Mouse (Mus musculus): ENCODE results near the gene Ikbip.

Gene Ikbip

DNA sequence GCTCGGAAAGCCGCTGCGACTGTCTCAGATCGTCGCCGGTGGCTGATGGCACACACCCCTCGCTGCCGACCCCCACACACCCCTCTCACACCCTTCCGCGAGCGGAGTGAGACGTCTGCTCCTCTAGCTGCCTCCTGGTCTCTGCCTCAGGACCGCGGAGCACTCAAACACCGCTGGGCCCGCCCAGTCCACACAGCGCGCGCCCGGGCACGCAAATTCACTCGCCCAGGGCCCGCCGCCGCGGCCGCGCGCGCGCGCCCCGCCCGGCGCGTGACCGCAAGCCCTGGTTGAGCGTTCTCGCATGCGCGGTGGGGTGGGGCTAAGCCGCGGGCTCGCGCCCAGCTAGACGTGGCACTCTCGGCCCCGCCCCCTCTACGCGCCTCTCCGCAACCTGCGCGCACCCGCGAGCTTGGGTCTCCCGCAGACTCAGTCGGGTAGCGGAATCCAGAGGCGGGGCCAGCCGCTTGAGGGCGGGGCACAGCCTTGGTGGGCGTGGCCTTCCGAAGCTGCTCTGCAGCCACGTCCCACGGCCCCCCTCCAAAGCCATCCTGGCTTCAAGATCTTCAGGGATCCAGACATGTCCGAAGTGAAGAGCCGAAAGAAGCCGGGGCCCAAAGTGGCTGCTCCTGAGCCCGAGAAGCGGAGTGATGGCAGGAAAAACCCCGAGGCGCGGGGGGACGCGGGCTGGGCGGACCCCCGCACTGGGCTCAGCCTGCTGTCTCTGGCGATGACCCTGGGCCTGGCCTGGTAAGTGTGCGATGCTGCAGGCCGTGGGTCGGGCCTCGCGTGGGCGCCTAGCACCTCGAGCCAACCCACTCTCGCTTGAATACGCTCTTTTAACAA, at the start of gene Ikbip, which contains the start of gene Apaf1:
Gene Ikbip (plus strand): TSS at position 391 of the 843 bp plus-strand sequence.
Gene Apaf1 (minus strand): TSS at position 221 of the 843 bp plus-strand sequence.
- peak; percentile 99 to 100 for DNase-seq (ENCODE audit: low spot score in 2 of 2)

DNA sequence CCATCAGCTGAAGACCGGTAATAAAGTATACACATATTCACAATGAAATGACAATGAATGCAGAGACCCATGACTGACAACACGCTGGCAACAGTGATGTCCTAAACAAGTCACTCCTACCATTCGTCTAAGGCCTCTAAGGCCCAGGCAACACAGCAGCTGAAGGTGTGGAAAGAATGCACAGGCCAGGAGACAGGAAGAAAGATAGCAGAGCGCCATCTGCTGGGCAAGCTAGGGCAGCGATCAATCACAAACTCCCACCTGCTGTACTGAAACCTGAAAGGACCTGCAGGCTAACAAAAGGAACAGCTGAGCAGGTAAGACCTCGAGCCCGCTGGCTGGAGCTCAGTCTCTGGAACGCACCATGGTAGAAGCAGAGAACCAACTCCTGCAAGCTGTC, 48.8 kb upstream of the Ikbip start:
- peak; percentile 49 to 51 for DNase-seq (ENCODE audit: low spot score in 2 of 2)

DNA sequence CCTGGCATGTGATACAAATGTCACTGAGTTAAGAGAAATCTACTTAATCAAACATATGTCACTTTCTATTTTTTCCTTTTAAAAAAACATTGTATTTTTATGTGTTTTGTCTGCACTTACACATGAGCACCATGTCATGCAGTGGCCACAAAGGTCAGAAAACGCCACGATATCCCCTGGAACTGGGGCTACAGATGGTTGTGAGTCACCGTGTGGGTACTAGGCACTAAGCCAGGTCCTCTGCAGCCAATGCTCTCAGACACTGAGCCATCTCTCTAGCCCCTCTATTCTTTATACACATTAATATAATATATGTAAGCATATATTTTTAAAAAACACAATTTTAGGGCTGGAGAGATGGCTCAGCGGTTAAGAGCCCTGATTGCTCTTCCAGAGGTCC, 33.0 kb upstream of the Ikbip start:
- DNase-seq (ENCODE audit: low spot score in 2 of 2) = no peak

DNA sequence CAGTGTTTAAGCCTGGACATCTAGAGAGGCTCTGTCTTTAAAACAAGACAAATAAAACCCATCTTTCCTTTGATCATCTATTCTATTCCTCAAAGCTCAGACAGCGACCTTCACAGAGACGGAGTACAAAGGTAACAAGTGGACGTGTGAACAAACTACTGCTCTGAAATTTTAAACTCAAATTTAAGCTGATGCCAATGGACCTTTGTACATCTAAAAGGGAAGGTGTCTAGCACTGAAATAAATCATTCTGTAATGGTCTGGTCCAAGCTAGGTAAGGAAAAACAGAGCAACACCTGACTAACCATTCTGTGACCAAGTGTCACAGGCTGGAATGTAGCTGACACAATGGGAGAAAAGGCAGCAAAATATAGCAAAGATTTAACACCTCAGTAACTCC, 31.6 kb upstream of the Ikbip start:
- DNase-seq (ENCODE audit: low spot score in 2 of 2) = no peak

DNA sequence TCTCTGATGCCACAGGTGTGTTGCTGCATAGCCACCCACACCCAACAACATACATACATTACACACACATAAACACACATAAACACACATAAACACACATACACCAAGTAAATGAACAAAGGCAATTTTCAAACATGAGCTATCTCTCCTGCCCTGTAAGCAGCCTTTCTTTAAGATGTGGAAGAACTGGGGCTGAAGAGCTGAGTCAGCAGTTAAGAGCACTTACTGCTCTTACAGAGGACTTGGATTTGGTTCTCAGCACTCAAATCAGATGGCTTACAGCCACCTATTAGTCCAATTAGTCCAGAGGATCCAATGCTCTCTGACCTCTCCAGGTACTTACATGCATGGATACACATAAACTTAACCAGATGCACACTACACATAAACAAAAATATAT, 30.0 kb upstream of the Ikbip start:
- DNase-seq (ENCODE audit: low spot score in 2 of 2) = no peak

DNA sequence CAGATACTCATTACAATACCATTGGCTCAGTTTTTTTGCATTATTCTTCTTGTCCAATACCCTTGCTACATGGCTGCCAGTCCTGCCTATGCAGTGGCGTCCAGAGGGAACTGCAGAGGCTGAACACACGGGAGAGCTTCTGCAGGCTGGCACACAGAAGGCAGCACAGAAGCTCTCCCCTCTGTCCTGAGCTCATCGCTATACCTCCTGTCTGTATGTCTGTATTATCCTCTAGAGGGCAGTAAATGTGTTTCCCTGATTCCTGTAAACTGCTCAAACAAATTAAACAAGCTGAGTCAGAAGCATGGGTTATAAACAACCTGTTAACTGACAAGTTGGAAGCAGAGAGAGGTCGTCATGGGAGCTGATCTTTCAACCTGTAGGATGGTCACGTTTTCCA, 22.0 kb upstream of the Ikbip start:
- DNase-seq (ENCODE audit: low spot score in 2 of 2) = no peak

DNA sequence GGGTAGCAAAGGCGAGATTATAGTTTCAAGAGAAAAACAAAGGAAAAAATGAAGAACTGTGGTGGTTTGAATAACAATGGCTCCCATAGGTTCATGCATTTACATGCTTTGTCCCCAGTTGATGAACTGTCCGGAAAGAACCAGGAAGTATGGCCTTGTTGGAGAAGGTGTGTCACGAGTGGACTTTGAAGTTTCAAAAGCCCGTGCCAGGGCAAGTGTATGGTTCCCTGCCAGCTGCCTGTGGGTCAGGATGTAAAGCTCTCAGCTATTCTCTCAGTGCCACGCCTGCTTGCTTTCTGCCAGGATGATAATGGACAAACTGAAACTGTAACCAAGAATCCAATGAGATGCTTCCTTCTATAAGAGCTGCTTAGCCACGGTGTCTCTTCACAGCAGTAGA, 20.4 kb upstream of the Ikbip start:
- DNase-seq (ENCODE audit: low spot score in 2 of 2) = no peak

DNA sequence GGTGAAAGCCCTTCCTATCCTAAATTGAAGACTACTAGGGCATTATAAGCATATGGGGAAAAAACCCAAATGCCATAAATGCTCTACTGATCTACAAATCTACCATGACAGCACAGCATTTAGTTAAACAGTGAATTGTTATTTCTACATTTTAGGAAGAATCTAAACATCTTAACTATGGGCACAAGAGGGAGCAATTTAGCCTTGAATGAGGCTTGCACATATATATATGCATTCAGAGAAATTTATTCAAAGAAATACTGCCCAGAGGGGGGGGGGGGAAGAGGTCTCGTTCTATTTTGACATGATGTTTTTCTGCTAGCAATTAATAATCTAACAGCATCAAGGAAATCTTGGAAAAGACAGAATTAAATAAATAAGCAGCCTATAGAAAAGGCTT, 11.0 kb upstream of the Ikbip start:
- DNase-seq (ENCODE audit: low spot score in 2 of 2) = no peak

DNA sequence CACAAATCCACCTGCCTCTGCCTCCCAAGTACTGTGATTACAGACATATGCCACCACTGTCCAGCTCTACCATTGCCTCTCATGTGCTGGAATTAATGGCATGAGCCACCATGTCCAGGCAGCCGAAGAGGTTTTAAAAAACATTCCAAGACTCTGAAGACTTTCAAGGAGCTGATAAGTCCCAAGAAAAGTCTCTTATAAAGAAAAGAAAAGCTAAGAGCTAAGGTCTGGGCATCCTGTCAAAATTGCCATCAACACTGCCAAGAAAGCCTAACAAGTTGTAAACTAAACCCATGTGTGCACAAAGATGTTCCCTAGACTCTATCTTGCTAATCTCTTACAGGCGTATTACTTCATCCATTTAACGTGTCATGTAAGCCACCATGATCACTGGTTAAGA, 9.4 kb upstream of the Ikbip start:
- no peak for DNase-seq (ENCODE audit: low spot score in 2 of 2)

DNA sequence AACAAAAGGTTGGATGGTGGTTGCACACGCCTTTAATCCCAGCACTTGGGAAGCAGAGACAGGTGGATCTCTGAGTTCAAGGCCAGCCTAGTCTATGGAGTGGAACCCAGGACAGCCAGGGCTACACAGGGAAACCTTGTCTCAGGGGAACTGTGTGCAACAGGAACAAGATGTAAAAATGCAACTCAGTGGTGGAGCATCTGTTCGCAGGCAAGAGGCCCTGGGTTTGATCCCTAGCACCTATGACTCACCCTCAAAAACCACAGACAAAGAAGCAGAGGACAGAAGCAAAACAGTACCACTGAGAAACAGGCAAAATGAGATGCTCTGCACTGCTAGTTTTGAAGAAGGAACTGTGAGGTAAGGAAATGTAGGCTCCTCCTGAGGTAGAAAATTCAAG, 6.1 kb upstream of the Ikbip start:
- DNase-seq (ENCODE audit: low spot score in 2 of 2) = no peak

DNA sequence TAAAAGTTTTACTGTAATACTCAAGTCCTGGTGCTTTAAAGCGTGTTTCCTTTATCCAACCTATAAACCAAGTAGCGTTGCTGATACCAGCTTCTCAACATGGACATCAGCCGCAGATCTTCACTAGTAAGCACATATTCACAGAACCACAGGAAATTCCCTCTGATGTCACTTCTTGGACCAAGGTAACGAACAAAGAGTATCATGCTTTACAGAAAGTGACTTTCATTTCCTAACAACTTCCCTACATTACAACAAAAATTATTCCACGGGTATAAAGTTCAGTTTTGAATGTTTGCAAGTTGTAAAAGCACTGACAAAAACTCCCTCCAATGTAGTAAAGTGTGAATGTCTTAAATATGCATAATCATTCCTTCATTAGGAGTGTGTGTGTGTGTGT, 2.2 kb upstream of the Ikbip start:
- no peak for DNase-seq (ENCODE audit: low spot score in 2 of 2)

DNA sequence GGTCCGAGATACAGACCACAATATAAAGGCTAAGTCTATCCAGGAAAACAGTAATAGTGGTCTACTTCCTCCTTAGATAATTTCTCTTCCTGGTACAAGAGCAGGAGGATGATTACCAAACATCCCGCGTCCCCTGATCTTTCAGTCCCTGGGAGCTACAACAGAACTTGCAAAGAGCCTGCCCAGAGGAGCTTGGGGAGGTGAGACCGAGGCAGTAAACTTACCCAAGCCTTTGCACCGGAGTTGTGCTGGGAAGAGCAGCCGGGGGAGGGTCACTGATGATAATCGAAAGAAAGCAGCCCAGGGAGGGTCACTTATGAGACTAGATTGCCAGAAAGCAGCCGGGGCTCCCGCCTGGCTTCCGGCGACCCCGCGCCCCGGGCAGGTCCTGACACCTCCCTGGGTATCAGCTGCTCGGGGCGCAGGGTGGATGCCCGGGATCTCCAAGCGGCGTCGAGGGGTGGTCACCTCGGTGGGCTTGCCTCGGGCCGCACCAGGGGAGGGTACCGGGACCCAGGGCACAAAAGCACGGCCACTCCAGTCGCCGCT, 707 bp upstream of the Ikbip start:
- DNase-seq (ENCODE audit: low spot score in 2 of 2) = no peak

DNA sequence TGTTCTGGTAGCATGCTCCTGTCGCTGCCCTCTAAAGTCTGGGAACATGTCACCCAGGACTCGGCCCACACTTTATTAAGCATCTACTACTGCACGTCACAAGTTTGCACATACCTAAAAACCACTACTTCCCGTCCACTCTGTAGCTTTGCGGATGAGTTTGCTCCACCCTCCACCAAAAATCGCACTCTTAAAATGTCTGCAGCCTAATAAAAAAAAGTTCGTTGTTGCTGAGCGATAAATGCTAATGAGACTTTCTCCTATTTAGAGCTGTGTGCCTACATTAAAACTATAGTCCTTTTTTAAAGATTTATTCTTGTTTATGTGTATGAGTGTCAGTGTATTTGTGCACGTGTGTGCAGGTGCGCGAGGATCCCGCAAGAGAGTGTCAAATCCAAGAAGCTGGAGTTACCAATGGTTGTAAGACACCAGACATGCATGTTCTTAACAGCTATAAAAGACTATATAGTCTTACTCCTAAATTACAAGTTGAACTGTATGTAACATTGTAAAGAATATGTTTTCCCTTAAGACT, 720 bp downstream of the Ikbip start:
- DNase-seq (ENCODE audit: low spot score in 2 of 2) = no peak

DNA sequence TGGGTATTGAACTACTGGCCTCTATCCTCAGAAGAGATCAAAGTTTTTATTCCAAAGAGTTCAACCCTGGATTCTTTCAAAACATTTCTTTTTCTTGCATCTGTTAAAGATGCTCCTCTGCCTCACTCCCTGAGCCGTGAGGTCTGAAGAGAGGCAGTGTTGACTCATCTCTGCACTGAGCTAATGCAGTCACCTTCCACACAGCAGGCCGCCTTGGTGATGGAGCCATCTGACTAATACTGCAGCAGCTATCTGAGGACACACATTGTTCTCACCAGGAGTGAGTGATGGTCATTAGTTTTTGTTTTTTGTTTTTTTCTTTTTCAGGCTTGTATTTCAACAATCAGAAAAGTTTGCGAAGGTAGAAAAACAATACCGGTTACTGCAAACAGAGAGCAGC, 10.1 kb downstream of the Ikbip start:
- DNase-seq (ENCODE audit: low spot score in 2 of 2) = no peak

DNA sequence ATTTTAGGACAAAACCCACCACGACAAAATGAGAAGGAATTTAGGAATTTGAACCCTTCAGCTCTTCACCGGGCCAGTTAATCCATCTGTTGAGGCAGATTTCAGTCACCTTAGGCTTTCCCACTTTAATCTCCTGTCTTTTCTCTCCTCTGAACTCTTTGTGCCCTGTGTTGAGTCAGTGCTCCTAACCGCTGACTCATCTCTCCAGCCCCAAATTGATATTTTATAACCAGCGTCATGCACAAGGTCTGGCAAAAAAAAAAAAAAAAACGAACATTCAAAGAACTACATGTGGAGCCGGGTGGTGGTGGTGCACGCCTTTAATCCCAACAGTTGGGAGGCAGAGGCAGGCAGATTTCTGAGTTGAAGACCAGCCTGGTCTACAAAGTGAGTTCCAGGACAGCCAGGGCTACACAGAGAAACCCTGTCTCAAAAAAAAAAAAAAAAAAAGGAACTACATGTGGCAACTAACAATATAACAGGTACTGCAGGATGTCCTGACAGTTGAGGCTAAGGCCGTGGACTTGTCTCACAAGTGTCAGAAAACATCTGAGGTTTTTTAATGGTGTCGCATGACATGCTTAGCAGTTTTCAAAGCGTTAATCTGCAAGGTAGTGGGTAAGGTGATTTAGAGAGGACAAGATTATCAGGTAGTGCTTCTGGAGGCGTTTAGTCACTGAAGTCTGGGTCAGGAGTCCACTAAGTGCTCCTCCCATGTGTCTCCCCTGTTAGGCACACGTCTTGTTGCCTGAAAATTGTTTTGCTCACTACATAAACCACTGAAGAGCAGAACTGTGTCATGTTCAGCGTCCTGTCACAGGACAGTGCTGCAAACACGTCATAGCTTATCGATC, 11.7 kb downstream of the Ikbip start:
- no peak for DNase-seq (ENCODE audit: low spot score in 2 of 2)

DNA sequence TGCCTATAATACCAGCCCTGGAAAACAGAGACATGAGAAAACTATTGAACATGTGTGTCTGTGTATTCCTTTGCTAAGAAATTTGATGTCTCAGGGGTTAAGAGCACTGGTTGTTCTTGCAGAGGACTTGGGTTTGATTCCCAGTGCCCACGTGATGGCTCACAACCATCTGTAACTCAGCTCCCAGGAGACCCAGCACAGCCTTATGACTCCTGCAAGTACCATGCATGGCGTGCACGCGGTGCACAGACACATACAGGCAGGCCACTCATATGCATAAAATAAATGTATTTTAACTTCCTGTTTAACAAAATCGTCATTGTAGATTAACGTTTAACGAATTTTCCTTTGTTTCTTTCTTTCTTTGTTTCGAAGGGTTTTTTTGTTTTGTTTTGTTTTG, 15.3 kb downstream of the Ikbip start:
- DNase-seq (ENCODE audit: low spot score in 2 of 2) = no peak

DNA sequence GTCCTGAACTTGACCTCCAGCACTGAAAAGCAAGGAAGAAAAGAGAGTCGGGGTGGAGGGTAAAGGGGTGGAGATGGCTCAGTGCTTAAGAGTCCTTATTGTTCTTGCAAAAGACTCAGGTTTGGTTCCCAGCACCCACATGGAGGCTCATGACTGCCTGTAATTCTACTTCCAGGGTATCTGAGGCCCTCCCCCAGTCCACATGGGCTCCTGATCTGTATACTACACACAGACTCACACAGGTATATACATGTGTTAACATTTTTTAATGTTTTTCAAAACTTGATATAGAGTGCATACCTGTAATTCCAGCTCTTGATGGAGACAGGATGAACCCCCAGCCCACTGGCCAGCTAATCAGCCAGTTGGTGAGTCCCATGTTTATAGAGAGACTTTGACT, 17.4 kb downstream of the Ikbip start:
- DNase-seq (ENCODE audit: low spot score in 2 of 2) = no peak

DNA sequence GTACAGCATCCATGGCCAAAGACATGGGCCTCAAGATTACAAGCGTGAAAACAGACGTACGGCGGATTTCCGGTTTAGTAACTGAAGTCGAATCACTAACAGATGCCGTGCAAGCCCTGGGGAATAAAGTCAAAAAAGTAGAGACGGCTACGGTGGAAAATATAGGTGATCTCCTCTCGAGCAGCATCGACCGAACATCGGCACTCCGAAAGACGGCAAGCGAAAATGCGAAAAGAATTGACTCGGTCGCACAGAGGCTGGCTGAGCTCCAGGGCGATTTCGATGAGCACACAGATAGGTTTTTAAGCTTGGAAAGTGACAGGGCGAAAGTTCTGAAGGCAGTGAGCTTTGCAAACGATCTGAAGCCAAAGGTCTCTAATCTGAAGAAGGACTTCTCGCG, 19.2 kb downstream of the Ikbip start:
- no peak for DNase-seq (ENCODE audit: low spot score in 2 of 2)

DNA sequence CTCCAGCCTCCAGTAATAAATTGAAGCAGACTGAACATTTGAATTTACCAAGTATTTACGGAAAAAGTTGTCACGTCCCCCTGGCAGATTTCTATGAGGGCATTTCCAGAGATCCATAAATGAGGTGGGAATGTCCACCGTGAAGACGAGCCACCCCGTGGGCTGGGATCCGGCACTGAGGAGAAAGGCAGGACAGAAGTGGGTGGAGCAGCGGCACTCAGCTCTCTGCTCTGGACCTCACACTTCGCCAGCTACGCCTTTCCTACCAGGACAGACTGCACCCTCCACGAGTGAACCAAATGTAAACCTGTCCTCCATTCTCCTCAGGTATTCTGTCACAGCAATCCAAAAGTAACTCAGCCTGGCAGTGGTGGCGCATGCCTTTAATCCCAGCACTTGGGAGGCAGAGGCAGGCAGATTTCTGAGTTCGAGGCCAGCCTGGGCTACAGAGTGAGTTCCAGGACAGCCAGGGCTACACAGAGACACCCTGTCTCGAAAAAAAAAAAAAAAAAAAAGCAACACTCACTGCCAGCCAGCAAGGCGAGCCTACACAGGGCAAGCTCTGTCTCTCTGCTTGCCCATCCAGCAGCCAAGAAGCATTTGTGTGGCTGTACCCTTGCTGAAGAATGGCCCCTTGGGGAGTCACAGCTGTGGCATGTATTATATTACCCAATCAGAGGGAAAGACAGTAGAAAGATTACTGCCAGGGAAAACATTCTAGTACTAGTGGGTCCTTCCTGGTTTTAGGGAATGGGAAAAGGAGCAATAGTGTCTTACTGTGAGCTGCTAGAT, 20.3 kb downstream of the Ikbip start:
- DNase-seq (ENCODE audit: low spot score in 2 of 2) = no peak

DNA sequence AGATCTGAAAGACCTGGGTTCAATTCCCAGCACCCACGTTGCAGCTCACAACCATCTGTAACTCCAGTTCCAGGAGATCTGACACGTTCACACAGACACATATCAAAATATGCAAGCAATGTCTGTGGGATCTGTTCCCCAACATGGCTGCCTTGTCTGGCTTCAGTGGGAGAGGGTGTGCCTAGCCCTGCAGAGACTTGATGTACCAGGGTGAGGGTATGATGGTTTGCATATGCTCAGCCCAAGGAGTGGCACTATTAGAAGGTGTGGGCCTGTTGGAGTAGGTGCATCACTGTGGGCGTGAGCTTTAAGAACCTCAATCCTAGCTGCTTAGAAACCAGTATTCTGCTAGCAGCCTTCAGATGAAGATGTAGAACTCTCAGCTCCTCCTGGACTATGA, 23.2 kb downstream of the Ikbip start:
- no peak for DNase-seq (ENCODE audit: low spot score in 2 of 2)

DNA sequence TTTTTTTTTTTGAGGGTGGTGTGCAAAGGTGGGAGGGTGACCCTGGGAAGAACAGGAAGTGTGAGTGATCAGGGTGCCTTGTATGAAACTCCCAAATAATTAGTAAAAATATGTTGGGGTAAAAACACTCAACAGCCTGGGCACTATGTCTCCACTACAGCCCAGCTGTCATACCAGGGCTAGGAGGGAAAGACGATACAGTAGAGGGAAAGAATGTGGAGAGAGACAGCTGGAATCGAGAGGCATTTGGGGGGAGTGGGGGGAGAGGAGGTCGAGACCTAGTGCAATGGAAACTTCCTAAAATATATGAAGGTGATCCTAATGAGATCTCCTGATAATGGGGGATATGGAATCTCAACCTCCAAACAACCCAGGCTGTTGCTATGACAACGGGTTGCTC, 27.1 kb downstream of the Ikbip start:
- no peak for DNase-seq (ENCODE audit: low spot score in 2 of 2)

DNA sequence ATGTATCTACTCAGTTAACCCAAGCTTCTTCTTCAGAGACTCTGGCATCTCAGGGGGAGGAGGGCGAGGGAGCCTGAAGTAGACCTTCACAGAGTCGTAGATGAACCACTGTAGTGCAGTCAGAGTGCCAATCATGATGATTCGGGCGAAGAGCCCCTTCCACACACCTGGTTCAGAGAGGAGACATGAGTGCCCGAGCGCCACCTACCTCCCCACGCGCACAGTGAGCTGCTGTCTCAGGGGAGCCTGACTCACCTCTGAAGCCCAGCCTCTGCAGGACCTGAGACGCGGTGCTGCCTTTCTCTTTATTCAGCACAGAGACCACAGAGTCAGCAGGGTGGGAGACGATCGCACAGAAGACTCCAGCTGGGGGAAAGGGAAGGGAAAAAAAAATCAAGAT, 34.2 kb downstream of the Ikbip start:
- no peak for DNase-seq (ENCODE audit: low spot score in 2 of 2)
